Mouse (Mus musculus) neutrophil, adult 59 days (primary cell): ENCODE results near the gene Tiam1. TPM values are rescaled to one million over a fixed set of nuclear protein-coding genes. Genes with fewer than 3 reads are reported as not detected.

Source experiments
- total RNA-seq, 2 experiments: library from RNA; stranded (reverse); gene quantifications; 1 replicate in 1 of 2; 2 replicates in 1 of 2; pipeline ENCODE4 v1.2.4; 2023

Tiam1 gene
- total RNA-seq = 100 to 1,000 TPM; 136 to 152 TPM

DNA sequence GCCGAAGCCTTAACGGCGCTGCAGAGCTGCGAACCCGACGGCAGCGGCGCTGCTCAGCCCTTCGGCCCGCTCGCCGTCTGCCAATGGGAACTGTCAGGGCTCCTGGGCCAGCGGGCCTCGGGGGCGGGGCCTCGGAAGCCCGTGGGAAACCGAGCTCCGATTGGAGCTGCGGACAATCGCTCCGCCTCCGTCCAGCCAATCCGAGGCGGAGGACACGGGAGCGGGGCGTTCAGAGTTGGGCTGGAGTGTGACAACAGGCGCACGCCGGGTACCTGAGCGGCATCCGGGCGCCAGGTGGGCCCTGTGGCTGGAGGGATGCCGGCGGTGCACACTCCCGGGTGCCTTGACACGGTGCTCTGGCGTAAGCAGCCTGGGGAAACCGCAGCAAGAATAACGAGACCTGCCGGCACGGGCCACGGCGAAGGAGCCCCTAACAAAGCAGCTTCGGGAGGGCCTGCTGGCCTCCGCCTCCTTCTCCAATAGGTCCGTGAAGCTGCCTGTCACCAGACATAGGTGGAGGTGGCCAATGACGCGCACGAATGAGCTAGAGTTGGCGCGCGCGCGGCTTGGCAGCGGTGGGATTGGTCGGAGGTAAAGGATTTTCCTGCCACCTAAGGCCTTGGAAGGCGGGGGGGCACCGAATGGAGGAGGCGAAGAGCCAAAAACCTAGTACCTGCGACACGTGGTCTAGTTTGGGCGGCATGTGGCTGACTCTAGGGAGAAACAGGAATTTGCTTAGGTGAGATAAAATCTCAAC lies at the start of gene Tiam1:
Gene Tiam1 (minus strand): TSS at position 10 of the 757 bp plus-strand sequence.

Other genes with a start within 250 kb of the Tiam1 start
- 100 to 1,000 TPM; 183 to 225 TPM for gene Sod1, start 77.0 kb upstream of the Tiam1 start, total RNA-seq
- 100 to 1,000 TPM; 104 to 120 TPM for gene Scaf4, start 140.7 kb upstream of the Tiam1 start, total RNA-seq
- gene Hunk, start 242.2 kb upstream of the Tiam1 start, total RNA-seq = under 1 TPM in 1 of 2 experiments, not detected in 1; 0.15 TPM